ENCODE assay signal across 16 mouse cellular contexts in genomic region chr11:67670031-67670430, GRCm38 (mm10). TPM values are rescaled to one million over a fixed set of nuclear protein-coding genes. Genes with fewer than 3 reads are reported as not detected.
"Had no signal": no experiment of that assay in that cellular context is flagged by ENCODE, and none has a peak within 500 bp of the region (broad histone marks: within the 10 kb centered on the region; RNA-seq: fewer than 3 reads in every experiment).

No protein-coding gene starts in this region.

- H3K4me2 ChIP-seq: limb, embryonic 12.5 days; liver, embryonic 13.5 days; midbrain, embryonic 12.5 days; neural tube, embryonic 13.5 days had no signal

- H3K27me3 ChIP-seq: limb, embryonic 12.5 days; liver, embryonic 13.5 days; midbrain, embryonic 12.5 days; neural tube, embryonic 13.5 days had no signal

- H3K9me3 ChIP-seq: limb, embryonic 12.5 days; liver, embryonic 13.5 days; midbrain, embryonic 12.5 days; neural tube, embryonic 13.5 days had no signal

- H3K4me1 ChIP-seq: limb, embryonic 12.5 days; liver, embryonic 13.5 days; midbrain, embryonic 12.5 days had no signal

- H3K4me3 ChIP-seq: limb, embryonic 12.5 days; liver, embryonic 13.5 days; midbrain, embryonic 12.5 days; neural tube, embryonic 13.5 days had no signal

- H3K36me3 ChIP-seq: limb, embryonic 12.5 days; liver, embryonic 13.5 days; midbrain, embryonic 12.5 days; neural tube, embryonic 13.5 days had no signal

- H3K9ac ChIP-seq: limb, embryonic 12.5 days; liver, embryonic 13.5 days; liver, postnatal 0 days; midbrain, embryonic 12.5 days; neural tube, embryonic 13.5 days had no signal

- ATAC-seq: liver, postnatal 0 days; midbrain, embryonic 16.5 days had no signal

- DNase-seq: kidney, postnatal 10 days; liver; liver, embryonic 13.5 days; liver, postnatal 0 days; right cerebral cortex, postnatal 14 days; thymus, postnatal 14 days had no signal

- H3K27ac ChIP-seq: limb, embryonic 12.5 days; liver, embryonic 13.5 days; midbrain, embryonic 12.5 days; neural tube, embryonic 13.5 days; stomach, postnatal 0 days had no signal

RNA-seq across cellular contexts. Expression of gene Rcvrn, which starts 25.1 kb away (rescaled TPM):
- total RNA-seq: megakaryocyte-erythroid progenitor cell, adult 5-6 weeks had no signal
- polyA plus RNA-seq: kidney, embryonic 14.5 days; large intestine, adult 2 months; limb, embryonic 12.5 days; liver, embryonic 13.5 days; liver, postnatal 0 days; lung, embryonic 16.5 days; midbrain, embryonic 12.5 days; midbrain, embryonic 16.5 days; neural tube, embryonic 13.5 days; small intestine, adult 2 months; stomach, postnatal 0 days had no signal
